Mouse (Mus musculus): Measurements from ENCODE around the gene Ambra1. TPM values are rescaled to one million over a fixed set of nuclear protein-coding genes. Genes with fewer than 3 reads are reported as not detected.
A peak's percentile ranks its signal among the peaks of the same experiment; 100 is the strongest.
"Not testable (repeated sequence)": the region's sequence is repeated elsewhere in the genome, so short reads cannot be mapped to it uniquely, and the experiment has no call there.

The Ambra1 gene
- polyA plus RNA-seq, 1 experiment from 2014 or later = 10.4 TPM

GRCm38 (mm10) chr2:91710272-91711234 lies 19.4 kb upstream of the Ambra1 start, which contains the start of the genes Atg13 and Harbi1:
TSS of gene Atg13 (minus strand) at chr2:91710576.
TSS of gene Harbi1 (plus strand) at chr2:91710852.
- H3K9me3 ChIP-seq = no peaks in the 10 kb centered on the region
- H3K4me1 ChIP-seq = peaks cover 21% of the 10 kb centered on the region
- H3K9ac ChIP-seq = peak within 1 kb of the TSS; percentile 92
- peak; percentile 91 for ATAC-seq (ENCODE audit: extremely low read depth, insufficient number of reproducible peaks, low FRiP score, low TSS enrichment)
- under 1% methylated on average over 66 of the region's 66 CpGs for WGBS
- H3K4me3 ChIP-seq = peak within 1 kb of the TSS; percentile 93
- peaks cover 6% of the 10 kb centered on the region for H3K36me3 ChIP-seq
- H3K4me2 ChIP-seq = peak within 1 kb of the TSS; percentile 92
- no peaks in the 10 kb centered on the region for H3K27me3 ChIP-seq (replicated peaks)
- H3K27ac ChIP-seq (replicated peaks) = peak within 1 kb of the TSS; percentile 83

- peak overlapping the region; percentile 92 for H3K4me2 ChIP-seq
- H3K4me1 ChIP-seq = peaks cover 21% of the 10 kb centered on the region
- no peaks in the 10 kb centered on the region for H3K27me3 ChIP-seq (replicated peaks)
- peak overlapping the region; percentile 92 for H3K9ac ChIP-seq
- WGBS = 2% methylated on average over 8 of the region's 8 CpGs
- peak overlapping the region; percentile 93 for H3K4me3 ChIP-seq
- H3K9me3 ChIP-seq = no peaks in the 10 kb centered on the region
- no peak for ATAC-seq (ENCODE audit: extremely low read depth, insufficient number of reproducible peaks, low FRiP score, low TSS enrichment)
- H3K27ac ChIP-seq (replicated peaks) = peak overlapping the region; percentile 83
- peaks cover 7% of the 10 kb centered on the region for H3K36me3 ChIP-seq
Measured at GRCm38 (mm10) chr2:91711256-91711925, 18.5 kb upstream of the Ambra1 start.

- H3K4me3 ChIP-seq = no peak overlapping the region
- H3K4me1 ChIP-seq = peaks cover 12% of the 10 kb centered on the region
- H3K27ac ChIP-seq (replicated peaks) = no peak overlapping the region
- H3K36me3 ChIP-seq = peaks cover 12% of the 10 kb centered on the region
- WGBS = 89% methylated on average over 1 of the region's 1 CpGs
- H3K9ac ChIP-seq = no peak overlapping the region
- no peaks in the 10 kb centered on the region for H3K9me3 ChIP-seq
- H3K4me2 ChIP-seq = no peak overlapping the region
- no peak for ATAC-seq (ENCODE audit: extremely low read depth, insufficient number of reproducible peaks, low FRiP score, low TSS enrichment)
- no peaks in the 10 kb centered on the region for H3K27me3 ChIP-seq (replicated peaks)
Measured at GRCm38 (mm10) chr2:91714921-91715320, 15.0 kb upstream of the Ambra1 start.

GRCm38 (mm10) chr2:91718276-91718675 lies 11.7 kb upstream of the Ambra1 start:
- WGBS = 79% methylated on average over 6 of the region's 6 CpGs
- Histone ChIP-seq H3K9ac (no peak overlapping the region), H3K36me3 (peaks cover 24% of the 10 kb centered on the region), H3K27ac (replicated peaks) (no peak overlapping the region), H3K4me1 (0 out of 2 replicates have a peak, but pooled peaks cover under 1% of the 10 kb centered on the region), H3K27me3 (replicated peaks) (no peaks in the 10 kb centered on the region), H3K9me3 (no peaks in the 10 kb centered on the region), H3K4me3 (no peak overlapping the region), H3K4me2 (no peak overlapping the region)
- no peak for ATAC-seq (ENCODE audit: extremely low read depth, insufficient number of reproducible peaks, low FRiP score, low TSS enrichment)

- no peak for ATAC-seq (ENCODE audit: extremely low read depth, insufficient number of reproducible peaks, low FRiP score, low TSS enrichment)
- Histone ChIP-seq H3K27me3 (replicated peaks) (peaks cover 7% of the 10 kb centered on the region; the same call in 1 of the 2 replicates), H3K36me3 (peaks cover 20% of the 10 kb centered on the region), H3K4me1 (0 out of 2 replicates have a peak, but pooled peaks cover 4% of the 10 kb centered on the region), H3K9ac (no peak overlapping the region), H3K4me3 (no peak overlapping the region), H3K4me2 (no peak overlapping the region), H3K9me3 (no peaks in the 10 kb centered on the region), H3K27ac (replicated peaks) (no peak overlapping the region)
- WGBS = 56% methylated on average over 4 of the region's 4 CpGs
Measured at GRCm38 (mm10) chr2:91723382-91723781, 6.6 kb upstream of the Ambra1 start.

GRCm38 (mm10) chr2:91723951-91724350 lies 6.0 kb upstream of the Ambra1 start:
- H3K27ac ChIP-seq (replicated peaks) = no peak overlapping the region
- H3K27me3 ChIP-seq (replicated peaks) = peaks cover 7% of the 10 kb centered on the region; the same call in 1 of the 2 replicates
- no peak for ATAC-seq (ENCODE audit: extremely low read depth, insufficient number of reproducible peaks, low FRiP score, low TSS enrichment)
- H3K9ac ChIP-seq = no peak overlapping the region
- 0 out of 2 replicates have a peak, but pooled peaks cover 4% of the 10 kb centered on the region for H3K4me1 ChIP-seq
- H3K4me2 ChIP-seq = no peak overlapping the region
- no peak overlapping the region for H3K4me3 ChIP-seq
- H3K9me3 ChIP-seq = no peaks in the 10 kb centered on the region
- peaks cover 15% of the 10 kb centered on the region for H3K36me3 ChIP-seq

- no peak overlapping the region for H3K27ac ChIP-seq (replicated peaks)
- ATAC-seq (ENCODE audit: extremely low read depth, insufficient number of reproducible peaks, low FRiP score, low TSS enrichment) = no peak
- no peak overlapping the region for H3K4me2 ChIP-seq
- WGBS = 55% methylated on average over 2 of the region's 2 CpGs
- H3K4me1 ChIP-seq = 0 out of 2 replicates have a peak, but pooled peaks cover 4% of the 10 kb centered on the region
- H3K36me3 ChIP-seq = peaks cover 15% of the 10 kb centered on the region
- H3K27me3 ChIP-seq (replicated peaks) = peaks cover 7% of the 10 kb centered on the region; the same call in 1 of the 2 replicates
- H3K9me3 ChIP-seq = no peaks in the 10 kb centered on the region
- H3K9ac ChIP-seq = no peak overlapping the region
- no peak overlapping the region for H3K4me3 ChIP-seq
Measured at GRCm38 (mm10) chr2:91724716-91725115, 5.2 kb upstream of the Ambra1 start.

GRCm38 (mm10) chr2:91725476-91725875 lies 4.5 kb upstream of the Ambra1 start:
- H3K27me3 ChIP-seq (replicated peaks); ATAC-seq (ENCODE audit: extremely low read depth, insufficient number of reproducible peaks, low FRiP score, low TSS enrichment); H3K4me2 ChIP-seq; H3K27ac ChIP-seq (replicated peaks); H3K4me1 ChIP-seq; H3K4me3 ChIP-seq; H3K9ac ChIP-seq; H3K9me3 ChIP-seq; H3K36me3 ChIP-seq: not testable (repeated sequence)
- 33% methylated on average over 4 of the region's 4 CpGs for WGBS

GRCm38 (mm10) chr2:91727011-91727410 lies 2.9 kb upstream of the Ambra1 start:
- H3K9me3 ChIP-seq = no peaks in the 10 kb centered on the region
- no peak overlapping the region for H3K27ac ChIP-seq (replicated peaks)
- H3K4me1 ChIP-seq = peaks cover 8% of the 10 kb centered on the region
- ATAC-seq (ENCODE audit: extremely low read depth, insufficient number of reproducible peaks, low FRiP score, low TSS enrichment) = no peak
- H3K27me3 ChIP-seq (replicated peaks) = peaks cover 7% of the 10 kb centered on the region; the same call in 1 of the 2 replicates
- no peak overlapping the region for H3K4me3 ChIP-seq
- no peaks in the 10 kb centered on the region for H3K36me3 ChIP-seq
- no peak overlapping the region for H3K9ac ChIP-seq
- 71% methylated on average over 3 of the region's 3 CpGs for WGBS
- no peak overlapping the region for H3K4me2 ChIP-seq

GRCm38 (mm10) chr2:91729571-91729970 lies 363 bp upstream of the Ambra1 start:
- Histone ChIP-seq H3K4me3 (peak overlapping the region; percentile 98), H3K36me3 (peaks cover 9% of the 10 kb centered on the region), H3K9ac (peak overlapping the region; percentile 97), H3K27me3 (replicated peaks) (peaks cover 7% of the 10 kb centered on the region; the same call in 1 of the 2 replicates), H3K4me2 (peak overlapping the region; percentile 71), H3K4me1 (peaks cover 4% of the 10 kb centered on the region), H3K27ac (replicated peaks) (peak overlapping the region; percentile 96), H3K9me3 (no peaks in the 10 kb centered on the region)
- no peak for ATAC-seq (ENCODE audit: extremely low read depth, insufficient number of reproducible peaks, low FRiP score, low TSS enrichment)
- 17% methylated on average over 4 of the region's 4 CpGs for WGBS

- Histone ChIP-seq H3K9ac (no peak overlapping the region), H3K4me2 (no peak overlapping the region), H3K9me3 (no peaks in the 10 kb centered on the region), H3K36me3 (peaks cover 13% of the 10 kb centered on the region), H3K27me3 (replicated peaks) (no peaks in the 10 kb centered on the region), H3K27ac (replicated peaks) (no peak overlapping the region), H3K4me1 (peaks cover 15% of the 10 kb centered on the region), H3K4me3 (no peak overlapping the region)
- ATAC-seq (ENCODE audit: extremely low read depth, insufficient number of reproducible peaks, low FRiP score, low TSS enrichment) = no peak
- 86% methylated on average over 5 of the region's 5 CpGs for WGBS
Measured at GRCm38 (mm10) chr2:91735221-91735620, 5.3 kb downstream of the Ambra1 start.

Data from heart, embryonic 13.5 days (tissue).